Mouse (Mus musculus) ovary, adult 18-20 months (tissue): ENCODE results near the gene Tmem200b.

Experiments
- DNase-seq: peaks from one replicate; pipeline ENCODE4 v3.0.0; 2022; ENCODE audit warnings: low spot score, mixed read lengths

Gene Tmem200b

GRCm38 (mm10) chr4:131921461-131922346 is at the start of gene Tmem200b:
Gene Tmem200b, plus strand, starts transcription at chr4:131921771.
- no peak for DNase-seq

DNA sequence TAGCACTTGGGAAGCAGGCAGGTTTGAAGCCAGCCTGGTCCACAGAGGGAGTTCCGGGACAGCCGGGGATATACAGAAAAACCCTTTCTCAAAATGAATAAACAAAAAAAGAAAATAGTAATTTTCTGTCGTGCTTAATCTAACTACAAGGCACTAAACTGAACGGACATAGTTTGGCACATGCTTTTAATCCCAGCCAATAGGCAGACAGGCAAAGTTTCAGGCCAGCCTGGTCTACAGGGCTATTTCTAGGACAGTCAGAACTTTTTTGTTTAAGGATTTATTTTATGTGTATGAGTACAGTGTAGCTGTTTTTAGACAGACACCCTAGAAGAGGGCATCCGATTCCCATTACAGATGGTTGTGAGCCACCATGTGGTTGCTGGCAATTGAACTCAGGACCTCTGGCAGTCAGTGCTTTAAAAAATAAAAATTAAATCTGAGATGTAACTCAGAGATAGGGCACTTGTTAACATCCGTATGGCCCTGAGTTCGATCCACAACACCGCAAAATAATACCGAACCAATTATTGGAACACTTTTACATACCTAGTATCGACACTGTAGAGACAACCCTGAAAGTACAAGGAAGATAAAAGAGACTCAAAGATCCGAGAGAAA is 48.8 kb upstream of the Tmem200b start:
- no peak for DNase-seq

DNA sequence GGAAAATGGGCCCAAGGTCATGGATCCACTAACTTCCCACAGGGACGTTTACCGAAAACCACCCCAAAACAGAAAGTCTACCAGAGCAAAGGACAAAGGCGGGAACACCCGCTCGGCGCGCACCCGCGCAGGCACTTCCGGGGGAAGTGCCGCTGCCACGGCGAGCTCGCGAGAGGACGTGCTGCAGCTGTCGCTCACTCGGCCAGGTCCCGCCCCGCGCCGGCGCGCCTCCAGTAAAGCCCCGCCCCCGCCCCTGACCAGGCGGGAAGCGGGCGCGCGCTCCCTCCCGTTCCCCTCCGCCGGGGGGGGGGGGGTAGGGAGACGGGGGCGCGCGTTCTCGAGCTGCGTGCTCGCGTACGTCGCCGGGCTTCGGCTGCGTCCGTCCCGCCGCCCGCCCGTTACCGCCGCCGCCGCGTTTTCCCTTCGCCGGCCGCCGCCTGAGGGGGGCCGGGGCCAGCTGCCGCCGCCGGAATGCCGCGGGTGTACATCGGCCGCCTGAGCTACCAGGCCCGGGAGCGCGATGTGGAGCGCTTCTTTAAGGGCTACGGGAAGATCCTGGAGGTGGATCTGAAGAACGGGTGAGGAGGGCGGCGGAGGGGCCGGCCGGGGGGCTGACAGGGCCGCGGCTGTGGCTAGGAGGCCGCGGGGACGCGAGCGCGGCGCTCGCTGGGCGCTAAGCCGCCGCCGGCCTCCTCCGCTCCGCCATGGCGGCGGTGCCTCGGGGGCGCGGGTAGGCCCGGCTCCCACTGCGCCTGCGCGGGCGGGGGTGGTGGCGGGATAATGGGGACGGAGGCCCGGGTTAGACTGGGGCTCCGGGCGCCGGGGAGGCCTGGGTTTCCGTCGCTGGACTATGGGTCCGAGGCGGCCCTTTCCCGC is 48.0 kb upstream of the Tmem200b start, which contains the start of gene Srsf4:
TSS of gene Srsf4 (plus strand) at position 325 of the 876 bp plus-strand sequence.
- peak; percentile 91 for DNase-seq

DNA sequence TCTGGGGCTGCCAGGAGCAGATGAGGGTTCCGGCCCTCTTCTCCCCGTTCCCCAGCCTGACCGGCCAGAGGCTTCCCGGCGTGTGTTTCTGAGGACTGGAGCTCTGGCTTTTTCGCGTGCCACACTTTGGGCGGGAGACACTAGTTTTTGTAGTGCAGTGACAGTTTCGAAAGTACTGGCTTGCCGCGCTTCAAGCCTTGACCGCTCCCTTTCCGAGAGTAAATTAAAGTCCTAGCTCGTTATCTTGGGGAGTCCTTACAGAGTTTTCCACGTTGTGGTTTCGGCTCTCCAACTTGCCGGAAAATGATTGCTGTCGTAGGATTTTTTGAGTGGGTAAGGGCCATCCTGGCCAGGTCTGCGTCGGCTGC is 47.4 kb upstream of the Tmem200b start:
- DNase-seq, result no peak

DNA sequence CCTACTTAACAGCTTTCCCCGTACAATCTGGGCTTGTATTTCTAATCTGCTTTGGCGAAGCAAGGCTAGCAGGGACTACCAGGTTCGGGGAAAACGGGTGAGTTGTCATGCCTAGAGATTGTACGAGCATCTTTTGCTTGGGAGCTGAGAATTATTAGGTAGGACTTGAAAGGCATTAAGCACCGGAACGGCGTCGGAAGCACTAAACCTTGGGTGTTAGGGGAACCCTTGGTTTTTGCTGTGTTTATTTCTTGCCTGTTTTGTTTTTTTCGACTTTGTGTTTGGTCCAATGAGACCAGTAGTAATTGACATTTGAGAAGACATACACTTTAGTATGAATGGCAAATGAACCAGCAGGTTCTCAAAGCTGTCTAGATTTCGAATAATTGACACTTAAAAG is 47.0 kb upstream of the Tmem200b start:
- no peak for DNase-seq

DNA sequence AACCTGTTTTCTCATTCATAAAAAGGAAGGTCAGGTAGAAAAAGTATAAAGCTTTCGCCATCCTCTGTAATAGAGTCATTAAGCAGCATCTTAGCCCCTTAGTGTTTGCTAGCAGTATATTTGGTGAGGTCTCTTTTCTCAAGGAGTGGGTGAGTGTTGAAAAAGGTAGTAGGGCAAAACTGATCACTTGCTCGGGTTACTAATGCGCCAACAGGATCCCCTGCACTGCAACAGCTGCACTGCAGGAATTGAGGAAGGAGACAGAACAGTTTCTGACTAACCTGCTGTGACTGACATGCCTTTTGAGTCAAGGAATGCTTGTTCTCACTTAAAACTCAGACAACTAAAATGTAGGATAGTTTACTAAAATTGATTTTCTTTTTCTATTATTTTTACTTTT is 46.3 kb upstream of the Tmem200b start:
- no peak for DNase-seq

- no peak for DNase-seq
Measured at GRCm38 (mm10) chr4:131876836-131877235, 44.7 kb upstream of the Tmem200b start.

GRCm38 (mm10) chr4:131879692-131880091 is 41.9 kb upstream of the Tmem200b start:
- no peak for DNase-seq

DNA sequence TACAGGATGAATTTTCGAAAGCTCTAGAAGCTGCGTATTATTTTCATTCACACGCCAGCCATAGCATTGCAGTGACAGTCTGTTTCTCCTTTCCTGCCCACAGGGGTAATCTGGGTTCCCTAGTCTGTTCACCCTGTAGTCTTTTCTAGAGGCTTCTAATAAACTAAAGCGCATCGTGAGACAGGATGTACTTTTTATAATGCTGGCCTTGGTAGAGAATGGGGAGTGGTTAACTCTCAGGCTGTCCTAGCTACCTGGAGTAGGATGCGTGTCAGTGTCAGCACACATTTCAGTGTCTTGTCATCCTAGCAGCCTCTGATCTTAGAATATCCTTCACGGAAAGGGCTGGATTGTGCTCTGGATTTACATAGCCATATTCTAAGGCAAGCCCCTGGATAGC is 40.3 kb upstream of the Tmem200b start:
- DNase-seq, result no peak

DNA sequence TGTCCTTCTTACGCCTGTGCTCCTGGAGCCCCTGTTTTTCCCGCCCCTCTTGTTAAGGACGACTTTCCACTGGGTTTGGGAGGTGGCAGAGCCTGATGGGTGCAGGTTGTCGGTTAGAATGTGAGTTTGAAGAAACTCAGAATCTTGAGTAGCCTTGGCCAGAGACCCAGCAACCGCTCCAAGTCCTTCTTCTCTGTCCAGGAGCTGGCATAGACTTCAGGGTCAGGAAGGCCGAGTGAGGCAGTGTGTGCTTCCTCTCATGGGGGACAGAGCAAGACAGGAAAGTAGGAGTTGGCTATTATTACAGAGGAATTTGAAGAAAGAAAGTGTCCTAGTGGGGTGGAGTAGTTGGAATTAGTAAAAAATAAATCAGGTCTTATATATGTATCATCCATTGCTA is 38.0 kb upstream of the Tmem200b start:
- DNase-seq, result no peak

GRCm38 (mm10) chr4:131885376-131885775 is 36.2 kb upstream of the Tmem200b start:
- DNase-seq, result no peak

DNA sequence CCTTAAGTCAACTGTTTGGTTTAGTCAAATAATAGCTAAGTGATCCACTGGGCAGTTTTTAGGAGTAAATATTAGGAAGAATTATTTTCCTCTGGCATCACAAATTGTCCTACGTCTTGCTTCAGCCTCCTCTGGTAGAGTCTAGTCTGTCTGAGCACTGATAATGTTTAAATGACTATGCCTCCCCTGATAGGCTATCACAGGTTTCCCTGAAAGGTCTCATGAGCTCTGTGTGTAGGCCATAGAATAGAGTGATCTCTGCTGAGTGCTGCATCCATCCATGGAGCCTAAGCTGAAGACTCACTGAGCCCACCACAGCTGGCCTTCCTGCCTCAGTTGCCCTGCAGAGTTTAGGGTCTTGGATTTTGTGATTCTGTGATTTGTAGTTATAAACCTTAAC is 33.0 kb upstream of the Tmem200b start:
- DNase-seq, result no peak

DNA sequence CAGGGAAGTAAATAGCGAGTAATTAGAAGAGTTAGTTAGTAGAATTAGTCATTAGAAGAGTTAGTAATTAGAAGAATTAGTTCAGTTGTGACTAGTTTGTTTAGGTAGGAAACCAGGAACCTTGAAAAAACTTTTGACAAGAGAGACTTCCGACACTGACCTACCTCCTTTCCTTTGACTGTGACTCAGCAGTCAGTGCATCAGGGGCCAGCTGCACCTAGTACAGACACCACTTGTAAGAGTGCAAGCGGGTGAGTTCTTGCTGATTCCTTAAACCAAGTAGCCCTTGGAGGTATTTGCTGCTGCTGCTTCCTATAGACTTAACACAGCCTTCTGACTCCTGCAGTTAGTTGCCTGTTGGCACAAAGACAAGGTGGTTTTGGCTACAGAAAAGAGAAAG is 30.9 kb upstream of the Tmem200b start:
- DNase-seq, result no peak

DNA sequence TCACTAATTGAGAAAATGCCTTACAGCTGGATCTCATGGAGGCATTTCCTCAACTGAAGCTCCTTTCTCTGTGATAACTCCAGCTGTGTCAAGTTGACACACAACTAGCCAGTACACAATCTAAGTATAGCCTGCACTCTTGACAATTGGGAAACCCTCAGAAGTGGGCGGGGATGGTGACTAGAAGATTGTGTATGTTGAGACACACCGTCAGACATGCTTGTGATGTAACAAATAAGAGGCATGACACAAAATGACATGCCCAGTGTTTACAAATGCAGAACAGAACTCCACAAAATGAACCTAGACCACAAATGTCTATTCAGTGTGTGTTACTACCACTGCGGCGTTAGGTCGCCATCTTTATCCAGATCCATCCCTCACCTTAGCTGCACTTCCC is 24.5 kb upstream of the Tmem200b start:
- DNase-seq, result no peak

DNA sequence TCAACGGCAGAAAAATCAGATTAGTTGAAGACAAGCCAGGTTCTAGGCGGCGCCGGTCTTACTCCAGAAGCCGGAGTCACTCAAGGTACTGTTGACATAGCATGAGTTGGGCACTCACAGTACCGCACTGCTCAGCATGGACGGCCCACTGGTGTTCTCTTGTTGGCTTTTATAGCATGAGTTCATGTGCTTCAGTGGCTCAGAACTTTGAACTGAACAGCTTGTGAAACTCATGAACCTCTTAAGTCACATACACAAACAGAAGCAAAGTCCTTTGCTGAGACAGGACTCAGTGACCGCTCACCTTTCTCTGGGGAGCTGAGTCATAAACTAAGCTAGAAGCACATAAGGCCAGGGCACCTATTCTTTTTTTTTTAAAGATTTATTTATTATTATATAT is 23.8 kb upstream of the Tmem200b start:
- no peak for DNase-seq

DNA sequence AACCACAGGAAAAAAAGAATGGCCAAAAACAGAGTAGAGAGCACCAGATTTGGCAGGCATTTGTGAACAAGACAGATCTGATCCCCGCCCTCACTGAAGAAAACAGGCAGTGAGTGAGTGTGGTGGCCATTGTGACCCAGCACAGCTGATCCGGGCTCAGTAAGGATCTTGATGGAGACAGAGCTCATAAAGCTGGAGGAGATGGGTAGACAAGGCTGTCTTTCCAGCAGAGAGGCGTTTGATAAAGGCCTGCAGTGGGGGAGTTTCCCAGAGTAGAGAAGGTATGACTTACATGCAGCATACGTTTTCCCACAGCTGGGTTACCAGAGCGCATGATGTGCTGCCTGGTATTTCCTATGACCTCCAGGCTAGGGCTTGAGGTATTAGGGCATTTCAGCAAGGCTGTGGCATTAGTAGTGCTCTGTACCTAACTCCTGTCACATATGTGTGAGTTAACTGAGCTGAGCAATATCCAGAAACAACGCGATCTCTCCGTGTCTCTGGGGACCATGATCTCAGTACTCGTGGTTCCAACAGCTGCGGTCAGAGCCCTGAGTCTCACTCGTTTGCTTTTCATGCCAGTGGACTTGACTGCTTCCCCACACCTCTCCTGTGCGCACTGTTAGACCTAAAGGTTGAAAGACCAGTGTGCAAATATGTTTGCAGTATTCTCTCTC is 22.9 kb upstream of the Tmem200b start:
- DNase-seq, result no peak

- DNase-seq, result no peak
Measured at GRCm38 (mm10) chr4:131899180-131899554, 22.4 kb upstream of the Tmem200b start.

- DNase-seq, result no peak
Measured at GRCm38 (mm10) chr4:131901090-131901489, 20.5 kb upstream of the Tmem200b start.

DNA sequence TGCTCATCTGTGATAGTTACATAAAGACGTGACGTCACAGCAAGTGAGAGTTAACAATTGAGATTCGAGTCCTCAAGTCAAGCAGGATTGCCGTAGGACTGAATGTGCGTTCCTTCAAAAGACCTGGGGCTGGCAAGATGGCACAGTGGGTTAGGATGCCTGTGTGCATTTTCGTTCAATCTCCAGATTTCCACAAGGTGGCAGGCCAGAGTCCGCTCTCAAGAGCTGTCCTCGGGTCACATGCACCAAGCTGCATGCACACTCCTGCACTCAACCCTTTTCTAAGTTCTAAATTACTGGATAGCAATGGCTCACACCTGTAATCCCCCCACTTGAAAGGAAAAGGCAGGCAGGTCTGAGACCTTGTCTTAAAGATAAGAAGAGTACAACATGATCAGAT is 17.1 kb upstream of the Tmem200b start:
- no peak for DNase-seq

GRCm38 (mm10) chr4:131906423-131906822 is 15.1 kb upstream of the Tmem200b start:
- DNase-seq, result no peak

DNA sequence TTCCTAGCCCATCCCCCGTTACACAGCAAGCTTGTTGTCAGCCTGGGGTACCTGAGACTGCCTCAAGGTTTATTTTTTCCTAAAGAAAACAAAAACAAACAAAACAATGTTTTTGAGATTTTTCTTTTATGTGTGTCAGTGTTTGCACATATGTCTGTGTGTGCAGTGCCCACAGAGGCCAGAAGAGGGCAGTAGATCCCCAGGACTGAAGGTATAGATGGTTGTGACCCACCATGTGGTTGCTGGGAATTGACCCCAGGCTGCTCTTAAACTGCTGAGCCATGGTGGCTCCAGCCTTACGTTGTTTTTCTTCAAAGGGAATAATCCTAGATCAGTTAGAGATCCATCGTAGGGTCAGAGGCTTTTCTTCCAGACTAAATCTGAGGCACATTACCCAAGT is 13.7 kb upstream of the Tmem200b start:
- no peak for DNase-seq
